Comparison of ENCODE assay signal across 8 mouse cellular contexts in the genomic region with DNA sequence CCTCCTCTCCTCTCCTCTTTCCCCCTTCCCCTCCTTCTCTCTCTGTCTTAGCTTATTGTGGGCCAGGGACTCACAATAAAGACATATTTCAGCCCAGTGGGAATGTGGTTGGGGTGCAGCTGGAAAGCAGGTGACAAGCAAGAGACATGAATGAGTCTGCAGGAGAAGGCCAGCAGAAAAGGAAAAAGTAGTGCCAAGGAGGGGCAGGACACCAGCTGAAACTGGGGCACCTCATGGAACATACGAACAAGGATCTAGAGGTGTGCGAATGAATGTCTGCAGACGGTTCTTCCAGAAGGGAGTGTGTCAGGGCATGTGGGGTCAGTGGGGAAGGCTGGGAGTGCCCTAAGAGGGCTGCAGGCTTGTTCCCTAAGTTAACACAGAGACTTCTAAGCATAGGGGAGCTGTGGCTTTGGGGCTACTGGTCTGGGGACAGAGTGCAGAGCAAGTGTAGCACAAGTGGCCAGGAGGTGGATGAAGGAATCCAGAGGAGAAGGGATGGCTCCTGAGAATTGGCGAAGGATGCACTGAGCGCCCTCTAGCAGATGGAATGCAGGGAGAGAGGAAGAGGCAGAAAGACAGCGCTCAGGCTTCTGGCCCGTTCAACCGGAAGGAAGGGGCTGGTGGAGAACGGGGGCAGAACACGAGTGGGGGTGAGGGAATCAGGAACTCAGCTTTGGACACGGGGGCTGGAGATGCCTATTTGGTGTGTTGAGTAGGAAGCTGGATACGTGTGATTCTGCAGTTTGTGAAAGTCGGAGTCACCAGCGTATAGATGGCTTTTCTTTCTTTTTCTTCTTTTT. TPM values are rescaled to one million over a fixed set of nuclear protein-coding genes. Genes with fewer than 3 reads are reported as not detected.
DNase-seq lines count a peak whose midpoint lies in the region; ATAC-seq lines count a peak whose summit lies in the region.

No protein-coding gene starts in this region.

- no peaks in the 10 kb centered on the region for H3K9me3 ChIP-seq in midbrain, embryonic 10.5 days (replicated peaks)
- H3K9me3 ChIP-seq in midbrain, embryonic 15.5 days: no peaks in the 10 kb centered on the region

- H3K36me3 ChIP-seq in midbrain, embryonic 10.5 days: no peaks in the 10 kb centered on the region
- no peaks in the 10 kb centered on the region for H3K36me3 ChIP-seq in midbrain, embryonic 15.5 days (replicated peaks)

- no peak for ATAC-seq in midbrain, embryonic 15.5 days (replicated peaks)

- no peak overlapping the region for H3K9ac ChIP-seq in midbrain, embryonic 15.5 days

- no peaks in the 10 kb centered on the region for H3K27me3 ChIP-seq in midbrain, embryonic 10.5 days (ENCODE audit: low read depth, poor library complexity, severe bottlenecking)
- no peaks in the 10 kb centered on the region for H3K27me3 ChIP-seq in midbrain, embryonic 15.5 days (replicated peaks)

- WGBS in midbrain, embryonic 10.5 days: 51% methylated on average over 14 of the region's 14 CpGs
- 44% methylated on average over 14 of the region's 14 CpGs for WGBS in midbrain, embryonic 15.5 days

- intact Hi-C loops in left cerebral cortex, postnatal 36 days (cut with DNase I): no loop called here

- H3K27ac ChIP-seq in midbrain, embryonic 10.5 days (replicated peaks): no peak overlapping the region
- H3K27ac ChIP-seq in midbrain, embryonic 15.5 days: no peak overlapping the region

- 0 out of 2 replicates have a peak overlapping the region, but pooled peaks have one; percentile 2 for H3K4me3 ChIP-seq in midbrain, embryonic 10.5 days
- H3K4me3 ChIP-seq in midbrain, embryonic 15.5 days: no peak overlapping the region

- H3K4me2 ChIP-seq in midbrain, embryonic 15.5 days: no peak overlapping the region

- peaks cover 15% of the 10 kb centered on the region for H3K4me1 ChIP-seq in midbrain, embryonic 10.5 days
- H3K4me1 ChIP-seq in midbrain, embryonic 15.5 days: no peaks in the 10 kb centered on the region

- DNase-seq in adrenal gland, postnatal 14 days: peak; percentile 58
- no peak for DNase-seq in adrenal gland, adult 8-10 months
- peak; percentile 35 for DNase-seq in midbrain, embryonic 10.5 days (ENCODE audit: low spot score)
- DNase-seq in frontal cortex, postnatal 36 days (ENCODE audit: low spot score in 2 of 2): peak; percentile 75 to 77
- DNase-seq in left cerebral cortex, postnatal 36 days (ENCODE audit: low spot score in 2 of 2): peak; percentile 75 to 83
- DNase-seq in right cerebral cortex, postnatal 36 days (ENCODE audit: low spot score in 2 of 2): peak; percentile 65 to 83
- DNase-seq in adipocyte (ENCODE audit: low spot score): no peak

RNA-seq across cellular contexts. Expression of gene Ccl17, which starts 8.8 kb away (rescaled TPM):
- 1.1 TPM in 1 of 2 replicates, not detected in the other for total RNA-seq in adrenal gland, postnatal 14 days (2021)
- 1 to 10 TPM in 3 of 4 experiments, under 1 TPM in 1; 0.55 to 4.4 (median 1.7) TPM for total RNA-seq in adrenal gland, adult 8-10 months (2022)
- not detected in 2 replicates for polyA plus RNA-seq in midbrain, embryonic 10.5 days (2016; fragmentation: Nextera tagmentation; extraction: Ambion mirVana)
- 0.50 and 0.74 TPM in 2 replicates for polyA plus RNA-seq in midbrain, embryonic 15.5 days (2015; fragmentation: Nextera tagmentation; extraction: Ambion mirVana)
- total RNA-seq in left cerebral cortex, postnatal 36 days (2021): 10 to 100 TPM; 10.7 to 12.0 TPM

RNA-seq across cellular contexts. Expression of gene Cx3cl1, which starts 29.7 kb away (rescaled TPM):
- total RNA-seq in adrenal gland, postnatal 14 days (2021): 16.2 and 19.2 TPM in 2 replicates
- total RNA-seq in adrenal gland, adult 8-10 months (2022): 10 to 100 TPM; 27.2 to 62.7 (median 45.0) TPM
- polyA plus RNA-seq in midbrain, embryonic 10.5 days (2016; fragmentation: Nextera tagmentation; extraction: Ambion mirVana): 13.6 and 14.3 TPM in 2 replicates
- polyA plus RNA-seq in midbrain, embryonic 15.5 days (2015; fragmentation: Nextera tagmentation; extraction: Ambion mirVana): 34.2 and 41.3 TPM in 2 replicates
- total RNA-seq in left cerebral cortex, postnatal 36 days (2021): 100 to 1,000 TPM; 622 to 723 TPM

RNA-seq across cellular contexts. Expression of gene Coq9, which starts 36.6 kb away (rescaled TPM):
- total RNA-seq in adrenal gland, postnatal 14 days (2021): 269 and 282 TPM in 2 replicates
- 100 to 1,000 TPM; 145 to 165 (median 158) TPM for total RNA-seq in adrenal gland, adult 8-10 months (2022)
- polyA plus RNA-seq in midbrain, embryonic 10.5 days (2016; fragmentation: Nextera tagmentation; extraction: Ambion mirVana): 50.4 and 52.6 TPM in 2 replicates
- 56.8 and 58.3 TPM in 2 replicates for polyA plus RNA-seq in midbrain, embryonic 15.5 days (2015; fragmentation: Nextera tagmentation; extraction: Ambion mirVana)
- total RNA-seq in left cerebral cortex, postnatal 36 days (2021): 10 to 100 TPM; 89.3 to 92.6 TPM

RNA-seq across cellular contexts. Expression of gene Ciapin1, which starts 36.7 kb away (rescaled TPM):
- total RNA-seq in adrenal gland, postnatal 14 days (2021): 107 and 122 TPM in 2 replicates
- total RNA-seq in adrenal gland, adult 8-10 months (2022): 10 to 100 TPM; 67.0 to 99.3 (median 78.5) TPM
- polyA plus RNA-seq in midbrain, embryonic 10.5 days (2016; fragmentation: Nextera tagmentation; extraction: Ambion mirVana): 185 and 201 TPM in 2 replicates
- polyA plus RNA-seq in midbrain, embryonic 15.5 days (2015; fragmentation: Nextera tagmentation; extraction: Ambion mirVana): 211 and 217 TPM in 2 replicates
- 10 to 100 TPM; 67.6 to 73.5 TPM for total RNA-seq in left cerebral cortex, postnatal 36 days (2021)

RNA-seq across cellular contexts. Expression of gene Polr2c, which starts 55.8 kb away (rescaled TPM):
- 58.3 and 65.8 TPM in 2 replicates for total RNA-seq in adrenal gland, postnatal 14 days (2021)
- total RNA-seq in adrenal gland, adult 8-10 months (2022): 10 to 100 TPM; 55.9 to 91.6 (median 71.1) TPM
- polyA plus RNA-seq in midbrain, embryonic 10.5 days (2016; fragmentation: Nextera tagmentation; extraction: Ambion mirVana): 163 and 176 TPM in 2 replicates
- polyA plus RNA-seq in midbrain, embryonic 15.5 days (2015; fragmentation: Nextera tagmentation; extraction: Ambion mirVana): 117 and 122 TPM in 2 replicates
- total RNA-seq in left cerebral cortex, postnatal 36 days (2021): 10 to 100 TPM; 67.1 to 72.7 TPM

Comparison
In these comparisons a context has a peak if more than half of its experiments do, and no peak if none do; other contexts are left out.
1. DNase-seq: peak in adrenal gland, postnatal 14 days (single experiment), midbrain, embryonic 10.5 days (single experiment), frontal cortex, postnatal 36 days (2 of 2), left cerebral cortex, postnatal 36 days (2 of 2) and right cerebral cortex, postnatal 36 days (2 of 2); none in adrenal gland, adult 8-10 months (single experiment) and adipocyte (single experiment).
2. RNA of gene Cx3cl1, which starts 29.7 kb away (total RNA-seq): 622 to 723 TPM in left cerebral cortex, postnatal 36 days; 27.2 to 62.7 TPM in adrenal gland, adult 8-10 months and 16.2 to 19.2 TPM in adrenal gland, postnatal 14 days; every median in the first group is over 4 times any median in the second.